Mouse (Mus musculus) retina, adult 2 months (tissue): ENCODE results near the gene Sf3a2.
A peak's percentile ranks its signal among the peaks of the same experiment; 100 is the strongest.

ENCODE experiments used
- DNase-seq: peaks from one replicate; pipeline ENCODE4 v3.0.0-alpha.2; 2012; ENCODE audit warnings: low read depth, low spot score

The Sf3a2 gene

DNA sequence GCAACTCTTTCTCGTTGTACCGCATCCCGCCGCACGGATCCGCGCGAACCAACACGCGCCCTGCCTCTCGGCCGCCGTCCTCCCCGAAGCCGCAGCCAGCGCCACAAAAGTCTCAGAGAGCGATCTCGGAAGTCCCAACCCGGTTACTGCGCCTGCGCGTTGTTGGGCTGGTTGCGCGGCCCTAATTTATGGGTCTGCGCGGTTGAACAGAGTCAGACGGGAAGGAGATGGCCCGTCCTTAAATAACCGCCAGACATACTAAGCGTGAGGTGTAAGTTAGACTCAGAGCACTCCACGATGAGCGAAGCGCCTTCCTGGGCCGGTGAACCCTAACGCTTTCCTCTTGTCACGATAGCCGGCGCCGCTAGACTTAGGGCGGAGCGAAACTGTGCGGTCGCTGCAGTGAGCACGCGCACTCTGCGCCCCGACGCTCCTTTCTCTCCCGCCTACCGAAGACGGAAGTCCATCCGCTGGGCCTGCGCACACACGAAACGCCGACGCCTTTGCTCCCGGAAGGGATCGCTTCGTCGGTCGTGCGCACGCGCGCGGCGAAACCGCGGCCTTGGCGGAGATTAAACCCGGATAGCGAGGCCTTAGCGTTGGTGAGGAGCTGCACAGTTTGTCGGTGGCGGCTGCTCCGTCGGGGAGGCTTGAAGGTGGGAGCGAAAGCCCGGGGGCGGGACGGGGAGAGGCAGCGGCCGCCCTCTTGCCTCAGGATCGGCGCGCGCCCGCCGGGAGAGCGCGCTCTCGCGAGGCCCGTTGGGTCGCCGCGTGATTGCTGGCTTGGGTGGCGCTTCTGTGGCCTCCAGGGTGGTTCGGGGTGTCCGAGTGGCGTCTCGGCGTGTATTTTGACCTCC lies at the start of gene Sf3a2, which contains the start of gene Plekhj1:
Sf3a2 (plus strand) TSS at position 49 of the 857 bp plus-strand sequence.
Plekhj1 (minus strand) TSS at position 477 of the 857 bp plus-strand sequence.
- DNase-seq: peak; percentile 93

DNA sequence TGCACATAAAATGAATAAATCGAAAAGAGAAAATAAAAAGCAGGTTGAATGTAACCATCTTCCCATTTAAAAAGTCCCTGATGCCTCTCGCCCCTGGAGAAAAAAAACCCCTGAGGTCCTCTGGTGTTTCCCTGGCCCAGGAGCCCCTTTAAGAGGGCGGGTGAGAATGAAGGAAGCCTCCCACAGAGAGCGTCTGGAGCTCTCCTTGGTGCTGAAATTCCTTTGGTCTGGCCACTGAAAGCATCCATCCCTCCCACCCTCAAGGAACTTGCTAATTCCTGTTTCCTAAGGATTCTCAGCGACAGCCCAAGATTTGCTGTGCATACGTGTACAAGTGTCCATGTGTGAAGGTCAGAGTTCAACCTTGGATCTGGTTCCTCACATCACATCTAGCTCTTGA lies 49.4 kb upstream of the Sf3a2 start:
- DNase-seq: no peak

DNA sequence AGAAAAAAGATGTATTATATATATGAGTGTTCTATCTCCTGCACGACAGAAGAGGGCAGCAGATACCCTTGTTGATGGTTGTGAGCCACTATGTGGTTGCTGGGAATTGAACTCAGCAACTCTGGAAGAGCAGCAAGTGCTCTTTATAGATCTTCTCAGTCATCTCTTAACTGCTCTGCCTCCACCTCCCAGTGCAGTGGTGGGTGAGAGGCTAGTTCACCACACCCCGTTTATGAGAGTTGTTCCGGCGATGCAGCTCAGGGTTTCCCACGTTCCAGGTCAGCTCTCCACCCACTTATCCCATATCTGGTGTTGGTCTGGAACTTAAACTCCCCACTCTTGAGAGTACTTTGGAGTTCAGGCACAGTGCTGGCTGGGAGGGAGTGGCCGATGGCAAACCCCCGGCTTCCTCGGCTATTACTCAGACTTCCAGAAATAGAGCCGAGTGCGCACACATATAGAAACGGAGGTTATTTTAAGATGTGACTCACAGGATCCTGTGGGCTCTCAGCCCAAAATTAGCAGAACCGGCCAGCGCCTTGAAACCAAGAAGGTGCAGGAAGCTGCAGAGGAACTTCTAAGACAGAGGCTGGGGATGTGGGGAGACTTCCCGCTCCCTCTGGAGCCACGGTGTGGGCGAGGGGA lies 46.7 kb upstream of the Sf3a2 start:
- no peak for DNase-seq

DNA sequence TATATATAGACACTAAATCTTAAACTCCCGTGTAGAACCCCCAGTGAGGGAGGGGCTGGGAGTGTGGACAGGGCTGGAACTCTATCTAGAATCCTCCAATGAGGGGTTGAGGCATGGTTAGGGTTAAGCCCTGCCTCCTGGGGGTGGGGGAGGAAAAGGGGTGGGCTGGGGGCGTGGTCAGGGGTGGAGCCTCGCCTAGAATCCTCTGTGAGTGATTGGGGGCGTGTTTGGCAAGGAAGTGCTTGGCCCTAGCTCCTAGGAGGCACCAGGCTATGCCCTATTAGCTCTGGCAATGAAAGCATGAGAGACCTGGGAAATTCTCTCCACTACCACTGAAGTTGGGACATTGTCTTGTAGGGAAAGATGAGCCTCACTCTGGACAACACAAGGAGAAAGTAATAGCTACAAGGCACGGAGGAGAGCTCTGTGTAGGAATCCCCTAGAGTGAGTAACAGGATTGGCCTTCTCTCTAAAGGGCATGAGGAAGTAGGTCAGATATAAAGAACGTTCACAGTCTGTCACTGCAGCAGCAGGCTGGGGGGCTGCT lies 45.8 kb upstream of the Sf3a2 start:
- DNase-seq: peak; percentile 59

DNA sequence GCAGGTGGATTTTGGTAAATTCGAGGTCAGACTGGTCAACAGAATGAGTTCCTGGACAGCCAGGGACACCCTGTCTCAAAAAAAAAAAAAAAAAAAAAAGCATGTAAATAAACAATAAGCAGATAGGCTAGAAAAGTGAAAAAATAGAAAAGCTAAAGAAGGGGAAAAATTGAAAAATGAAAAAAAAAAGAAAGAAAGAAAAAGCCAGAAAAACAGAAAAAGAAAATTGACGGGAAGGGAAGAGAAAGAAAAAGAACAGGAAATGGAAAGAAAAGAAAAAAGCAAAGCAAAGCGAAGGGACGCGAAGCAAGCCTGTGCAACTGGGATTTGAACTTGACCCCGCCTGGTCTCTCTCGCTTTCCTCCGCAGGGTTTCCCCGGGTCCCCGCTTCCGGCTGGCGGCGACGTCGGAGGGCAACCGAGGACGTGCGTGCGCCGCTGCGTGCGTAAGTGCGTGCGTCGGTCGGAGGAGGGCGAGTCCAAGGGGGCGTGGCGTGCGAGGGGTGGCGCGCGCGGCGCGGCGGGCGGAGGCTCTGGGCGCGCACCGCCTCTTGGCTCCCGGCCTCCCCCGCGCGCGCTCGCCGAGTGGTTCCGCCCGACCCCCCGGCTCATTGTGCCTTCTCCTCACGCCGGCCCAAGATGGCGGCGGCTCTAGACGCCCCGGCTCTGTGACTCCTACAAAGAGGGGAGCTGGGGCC lies 43.3 kb upstream of the Sf3a2 start, which contains the start of gene Dot1l:
Dot1l (plus strand) TSS at position 613 of the 697 bp plus-strand sequence.
- DNase-seq: peak; percentile 93

DNA sequence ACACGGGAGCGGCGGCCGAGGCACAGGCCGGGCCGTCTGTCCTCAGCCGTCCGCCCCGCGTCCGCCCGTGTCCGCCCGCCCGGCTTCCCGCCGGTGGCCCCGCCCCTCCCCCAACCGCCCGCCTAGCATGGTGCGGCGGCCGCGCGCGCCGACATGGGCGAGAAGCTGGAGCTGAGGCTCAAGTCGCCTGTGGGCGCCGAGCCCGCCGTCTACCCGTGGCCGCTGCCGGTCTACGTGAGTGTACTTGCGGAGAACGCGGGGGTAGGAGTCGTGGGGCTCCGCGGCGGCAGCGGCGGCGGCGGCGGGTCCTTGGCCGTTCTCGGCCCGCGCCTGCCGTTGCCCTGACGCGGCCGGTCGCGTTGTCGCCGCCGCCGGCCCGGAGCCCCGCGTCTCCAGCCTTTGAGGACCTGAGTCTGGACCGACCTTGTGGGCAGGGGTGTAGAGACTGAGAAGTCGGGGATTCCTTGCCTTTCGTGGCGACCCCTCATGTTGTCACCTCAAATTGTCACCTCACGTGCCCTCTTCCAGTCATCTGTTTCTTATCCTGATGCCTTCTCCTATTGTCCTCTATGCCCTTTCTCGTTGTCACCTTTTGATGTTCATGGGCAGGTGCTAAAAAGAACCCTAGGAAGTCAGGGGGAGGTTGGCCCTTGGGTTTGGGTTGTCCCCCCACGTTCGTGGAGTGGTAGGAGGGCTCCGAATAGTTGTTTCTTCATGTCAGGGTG lies 42.5 kb upstream of the Sf3a2 start:
- DNase-seq: no peak

DNA sequence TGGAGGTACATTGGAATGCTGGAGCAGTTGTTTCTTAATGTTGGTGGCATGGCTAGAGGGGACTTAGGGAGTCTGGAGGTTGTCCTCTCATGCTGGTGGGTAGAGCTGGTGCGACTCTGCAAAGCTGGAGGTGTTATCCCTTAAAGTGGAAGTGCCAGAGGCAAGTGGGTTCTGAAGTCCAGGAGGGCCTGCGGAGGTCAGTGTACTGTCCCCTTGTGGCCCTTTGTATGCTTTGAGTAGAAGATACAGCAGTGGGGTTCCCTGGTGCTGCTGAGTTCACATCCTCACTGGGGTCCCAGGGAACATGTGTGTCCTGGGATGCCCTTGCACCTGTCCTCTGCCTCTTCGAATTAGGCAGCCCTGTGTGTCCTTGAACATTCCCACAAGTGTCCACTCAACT lies 41.9 kb upstream of the Sf3a2 start:
- no peak for DNase-seq

DNA sequence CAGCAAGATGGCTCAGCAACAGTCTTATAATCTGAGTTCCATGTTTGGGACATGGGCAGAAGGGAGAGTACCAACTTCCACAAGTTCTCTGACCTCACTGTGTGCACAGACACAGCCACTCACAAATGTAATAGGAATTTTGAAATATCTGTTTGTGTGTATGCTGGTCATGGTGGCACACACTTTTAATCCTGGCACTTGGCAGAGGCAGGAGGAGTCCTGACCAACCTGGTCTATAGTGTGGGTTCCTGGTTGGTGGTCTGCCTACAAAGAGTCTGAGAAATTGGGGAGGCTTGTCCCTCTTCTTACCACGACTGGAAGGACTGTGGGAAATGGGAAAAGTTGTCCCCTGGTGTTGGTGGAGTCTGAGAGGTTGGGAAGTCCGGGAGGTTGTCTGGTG lies 41.5 kb upstream of the Sf3a2 start:
- DNase-seq: no peak

DNA sequence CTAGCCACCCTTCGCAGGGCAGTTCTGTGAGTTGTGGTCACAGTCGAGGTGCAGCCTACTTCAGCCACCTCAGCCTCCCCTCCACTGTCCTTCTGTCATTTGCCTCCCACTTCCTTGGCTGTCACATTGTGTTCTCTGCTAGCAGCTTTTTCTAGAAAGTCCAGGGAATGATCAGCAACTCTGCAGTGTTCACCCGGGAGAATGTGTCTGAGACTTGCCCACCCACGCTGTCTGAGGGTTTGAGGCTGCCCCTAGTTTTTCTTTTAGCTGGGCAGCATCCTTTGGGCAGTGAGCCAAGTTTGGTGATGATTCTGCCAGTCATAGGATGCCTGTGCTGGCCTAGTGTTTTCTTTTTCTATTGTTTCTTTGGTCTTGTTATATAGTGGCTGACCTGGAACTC lies 41.0 kb upstream of the Sf3a2 start:
- no peak for DNase-seq

DNA sequence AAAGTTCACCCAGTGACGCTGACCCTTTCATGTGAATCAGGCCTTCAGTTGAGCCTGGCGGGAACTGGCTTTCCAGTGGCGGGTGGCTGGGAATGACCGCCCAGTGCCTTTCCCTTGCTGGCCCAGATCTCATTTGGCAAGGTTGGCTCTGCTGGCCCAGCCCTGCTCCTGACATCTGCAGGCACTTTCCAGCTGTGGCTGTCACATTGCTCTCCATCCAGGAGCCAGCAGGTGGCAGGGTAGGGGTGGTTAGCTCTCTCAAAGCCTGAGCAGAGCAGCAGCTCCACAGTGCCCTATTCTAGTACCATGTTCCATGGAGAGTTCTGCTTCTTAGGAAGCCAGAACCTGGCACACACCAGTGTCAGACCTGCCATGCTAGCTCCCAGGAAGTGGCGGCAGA lies 40.3 kb upstream of the Sf3a2 start:
- no peak for DNase-seq

DNA sequence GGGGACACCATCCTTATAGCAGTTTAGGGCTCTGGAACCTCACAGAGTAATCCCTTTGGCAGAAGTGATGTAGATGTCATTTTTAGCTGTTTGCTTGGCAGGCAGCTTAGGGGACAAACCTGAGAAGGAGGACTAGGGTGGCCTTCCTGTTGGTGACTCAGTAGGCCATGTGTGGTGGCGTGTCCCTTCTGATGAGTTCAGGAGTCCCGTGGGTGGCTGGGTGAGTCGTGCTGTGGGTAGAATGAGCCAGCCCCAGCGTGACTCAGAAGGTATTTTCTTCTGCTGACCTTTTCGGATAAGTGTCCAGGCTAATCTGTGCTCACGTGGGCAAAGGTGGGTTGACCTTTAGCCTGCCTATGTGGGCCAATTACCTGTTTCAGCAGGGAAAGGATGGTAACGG lies 39.3 kb upstream of the Sf3a2 start:
- no peak for DNase-seq

DNA sequence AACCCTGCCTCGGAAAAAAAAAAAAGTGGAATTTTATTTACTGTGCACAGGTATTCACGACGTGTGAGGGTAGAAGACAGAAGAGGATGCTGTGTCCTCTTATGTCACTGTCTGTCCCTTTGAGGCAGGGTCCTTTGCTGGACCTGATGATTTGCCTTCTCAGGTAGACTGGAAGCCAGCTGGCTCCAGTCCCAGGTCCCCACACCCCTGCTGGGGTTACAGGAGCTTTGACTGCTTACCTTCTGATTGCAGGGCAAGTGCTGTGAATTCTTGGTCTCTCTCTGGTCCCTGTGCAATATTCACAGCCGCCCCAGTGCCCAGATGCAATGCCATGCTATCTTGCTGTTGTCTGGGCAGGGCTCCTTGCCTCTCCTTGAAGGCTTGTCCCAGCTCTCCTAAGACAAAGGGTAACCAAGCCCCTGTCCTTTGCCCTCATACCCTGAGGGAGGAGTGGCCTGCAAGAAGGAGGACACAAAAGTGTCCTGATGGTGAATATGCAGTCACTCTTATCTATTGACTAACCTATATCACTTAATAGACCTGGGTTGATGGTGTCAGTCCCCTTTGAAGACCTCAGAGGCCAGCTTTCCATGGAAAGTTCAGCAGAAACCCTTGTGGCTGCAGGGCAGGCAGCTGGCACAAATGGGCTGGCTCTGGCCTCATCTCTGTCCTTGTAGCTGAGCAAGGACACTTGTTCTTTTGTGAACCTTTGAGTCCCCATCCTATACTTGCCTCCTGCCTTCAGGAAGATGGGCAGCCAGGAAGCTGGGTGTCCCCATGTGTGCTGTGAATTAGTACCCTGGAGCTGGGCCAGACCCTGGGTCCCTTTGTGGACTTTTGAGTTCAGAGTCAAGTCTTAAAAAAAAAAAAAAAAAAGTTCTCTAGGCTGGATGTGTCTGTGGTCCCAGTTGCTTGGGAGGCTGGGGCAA lies 37.1 kb upstream of the Sf3a2 start:
- DNase-seq: no peak

DNA sequence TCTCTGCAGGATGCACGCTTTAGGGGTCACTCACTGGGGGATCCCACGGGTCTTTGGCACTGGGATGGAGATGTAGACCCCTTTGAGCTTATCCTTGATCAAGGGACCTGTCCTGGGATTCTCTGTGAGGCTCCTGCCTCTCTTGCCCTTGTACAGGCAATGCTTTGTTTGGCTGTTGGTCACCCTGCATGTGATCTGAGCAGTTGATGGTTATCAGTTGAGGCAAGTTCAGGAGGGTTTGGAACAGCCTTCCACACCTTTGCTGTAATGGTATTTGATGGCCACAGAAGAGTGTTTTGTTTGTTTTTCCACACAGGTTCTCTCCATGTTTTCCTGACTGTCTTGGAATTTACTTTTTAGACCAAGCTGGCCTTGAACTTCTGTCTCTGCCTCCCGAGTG lies 36.2 kb upstream of the Sf3a2 start:
- no peak for DNase-seq

DNA sequence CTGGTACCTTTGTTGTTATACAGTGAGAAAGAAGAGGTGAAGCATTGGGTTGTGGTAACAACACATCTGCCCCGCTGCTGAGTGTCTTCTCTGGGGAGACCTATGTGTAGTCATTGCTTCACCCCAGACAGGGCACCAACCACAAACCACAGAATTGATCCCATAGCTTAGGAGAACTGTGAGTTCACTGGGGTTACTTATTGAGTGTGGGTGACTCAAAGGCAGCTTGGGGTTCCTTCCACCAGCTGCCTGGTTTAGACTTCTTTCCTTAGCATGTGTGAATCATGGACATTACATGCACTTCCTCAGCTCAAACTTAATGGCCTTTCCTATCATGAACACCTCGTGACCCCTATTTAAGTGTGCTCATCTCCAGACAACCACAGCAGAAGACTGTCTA lies 34.5 kb upstream of the Sf3a2 start:
- no peak for DNase-seq

DNA sequence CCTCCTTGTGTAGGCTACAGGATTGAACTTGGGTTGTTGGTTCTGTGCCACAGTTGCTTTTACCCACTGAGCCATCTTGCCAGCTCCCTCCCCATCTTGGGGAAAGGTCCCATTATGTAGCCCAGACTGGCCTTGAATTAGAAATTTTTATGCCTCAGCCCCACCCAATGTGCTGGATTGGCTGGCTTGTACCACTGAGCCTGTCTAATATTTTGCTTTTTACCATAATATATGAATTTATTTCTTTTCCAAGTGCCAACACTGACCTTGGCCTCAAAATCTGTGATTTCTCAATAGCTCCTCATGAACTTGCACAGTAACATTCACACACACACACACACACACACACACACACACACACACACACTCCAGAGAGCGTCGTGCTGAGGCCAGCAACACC lies 32.3 kb upstream of the Sf3a2 start:
- no peak for DNase-seq

DNA sequence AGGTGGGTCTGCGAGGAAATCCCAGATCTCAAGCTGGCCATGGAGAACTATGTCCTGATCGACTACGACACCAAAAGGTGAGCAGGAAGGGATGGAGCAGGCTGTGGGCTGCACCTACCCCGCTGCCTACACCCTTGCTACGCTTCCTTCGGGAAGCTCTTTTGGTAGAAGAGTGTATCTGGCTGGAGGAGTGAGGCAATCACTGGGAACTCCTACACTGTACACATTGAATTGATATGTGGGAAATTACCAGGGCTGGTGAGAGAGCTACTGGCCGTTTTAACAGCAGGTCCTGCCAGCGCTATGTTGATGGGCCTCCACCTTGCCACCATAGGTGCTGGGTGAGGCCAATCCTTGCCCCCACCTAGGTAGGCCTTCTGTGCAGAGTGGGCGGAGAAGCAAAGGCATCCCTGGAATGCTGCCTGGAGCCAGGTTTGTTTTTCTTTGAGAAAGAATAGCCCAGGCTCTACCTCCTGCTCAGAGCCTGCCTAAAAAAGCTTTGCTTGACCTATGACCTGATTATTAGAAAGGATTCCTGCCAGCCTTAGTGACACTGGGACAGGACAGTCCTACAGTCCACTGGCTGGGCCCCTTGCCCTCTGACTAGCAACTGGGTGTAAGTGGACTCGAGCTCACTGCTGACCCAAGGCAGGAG lies 31.7 kb upstream of the Sf3a2 start:
- DNase-seq: no peak

DNA sequence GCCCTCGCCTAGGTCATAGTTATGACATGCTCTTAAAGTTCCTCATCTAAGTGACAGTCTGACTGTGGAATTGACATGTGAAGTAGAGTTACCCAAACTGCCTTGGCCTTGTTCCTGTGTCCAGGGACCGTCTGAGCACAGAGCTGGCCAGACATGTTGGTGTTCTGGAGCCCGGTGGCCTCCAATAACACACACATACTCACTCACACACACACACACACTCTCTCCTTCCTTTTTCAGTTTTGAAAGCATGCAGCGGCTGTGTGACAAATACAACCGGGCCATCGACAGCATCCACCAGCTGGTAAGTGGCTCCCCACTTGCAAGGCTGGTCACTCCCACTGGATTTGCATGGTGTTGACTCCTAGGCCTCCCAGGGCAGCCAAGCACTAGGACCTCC lies 29.6 kb upstream of the Sf3a2 start:
- no peak for DNase-seq

DNA sequence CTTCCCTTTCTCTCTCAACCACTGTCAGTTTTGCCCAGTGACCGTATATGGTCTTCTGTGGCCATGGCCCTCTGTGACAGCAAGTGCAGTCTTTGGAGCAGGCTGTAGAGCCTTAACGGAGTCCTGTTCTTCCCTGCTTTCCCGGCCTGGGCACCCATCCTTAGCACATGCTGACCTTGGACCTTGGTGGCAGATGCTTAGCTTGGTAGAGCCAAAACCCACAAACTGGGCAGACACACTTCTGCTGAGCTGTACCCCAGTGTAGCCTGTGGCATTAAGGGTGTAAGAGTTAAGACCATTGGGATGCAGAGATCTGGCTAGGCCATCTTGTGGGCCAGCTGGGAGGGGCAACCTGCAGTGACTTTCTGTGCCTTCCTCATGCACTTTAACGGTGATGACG lies 24.2 kb upstream of the Sf3a2 start:
- DNase-seq: no peak

DNA sequence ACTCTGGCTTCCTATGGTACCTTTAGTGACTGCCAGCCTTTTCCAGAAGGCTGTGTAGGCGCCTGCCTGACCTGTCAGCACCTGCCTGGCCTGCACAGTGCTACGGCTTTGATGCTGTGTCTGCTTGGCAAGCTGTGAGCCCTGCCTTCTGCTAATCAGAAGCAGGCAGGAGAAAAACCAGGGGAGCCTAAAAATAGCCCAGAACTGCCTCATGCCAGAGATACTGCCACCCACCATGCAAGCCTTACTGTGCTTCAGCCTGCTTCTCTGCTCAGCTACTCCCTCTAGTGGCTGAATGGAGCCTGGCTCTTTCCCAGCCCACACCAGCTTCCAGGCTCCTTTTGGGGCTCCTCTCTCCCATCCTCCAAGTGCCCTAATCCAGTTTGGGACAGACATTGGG lies 23.4 kb upstream of the Sf3a2 start:
- peak; percentile 45 for DNase-seq

DNA sequence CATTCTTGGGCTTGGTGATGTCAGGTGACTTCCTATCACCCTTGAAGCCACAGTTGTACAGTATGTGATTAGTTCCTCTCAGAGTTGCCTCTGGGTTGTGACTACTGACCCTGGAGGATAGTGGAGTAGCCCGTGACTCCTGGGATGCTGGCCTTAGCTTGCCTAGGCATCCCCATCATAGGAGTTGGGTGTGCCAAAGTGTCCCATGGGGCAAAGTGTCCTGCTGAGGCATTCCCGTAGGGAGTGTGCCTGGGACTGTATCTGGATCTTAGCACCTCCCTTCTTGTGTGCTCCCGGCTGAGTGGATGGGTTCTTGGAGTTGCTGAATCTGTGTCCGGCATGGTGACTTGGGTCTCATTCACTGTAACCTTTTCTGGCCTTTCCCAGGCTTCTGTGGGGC lies 23.0 kb upstream of the Sf3a2 start:
- DNase-seq: no peak
